Mouse (Mus musculus): ENCODE results near the gene Olfr572.

DNA sequence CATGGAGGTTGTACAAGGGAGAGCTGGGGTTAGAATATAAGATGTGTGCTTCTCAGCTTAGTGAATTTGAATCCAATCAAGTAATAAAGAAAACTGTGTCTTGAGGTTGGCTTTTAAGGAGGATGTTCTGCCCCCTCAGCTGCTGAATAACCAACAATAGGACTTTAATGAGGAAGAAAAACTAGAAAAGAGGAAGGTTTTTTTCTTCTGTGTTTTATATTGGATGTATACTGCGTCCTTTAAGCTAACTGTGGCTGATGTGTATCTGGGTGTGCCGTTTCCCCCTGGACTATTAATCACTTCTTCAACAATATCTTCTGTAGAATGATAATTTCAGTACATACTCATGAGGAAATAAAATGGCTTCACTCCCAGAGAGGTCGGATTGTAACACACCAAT lies 2.9 kb downstream of the Olfr572 start:
- TF ChIP-seq CTCF (conservative IDR thresholded peaks at IDR 0.05; ENCODE audit: low read length), result no peak
- no peak for TF ChIP-seq POU5F1 (IDR thresholded peaks at IDR 0.05; ENCODE audit: borderline replicate concordance, low read length)

All from E14TG2a.4 (cell line).